Mouse (Mus musculus) central nervous system, embryonic 14 days (tissue): Measurements from ENCODE around the gene Slc46a2. TPM values are rescaled to one million over a fixed set of nuclear protein-coding genes. Genes with fewer than 3 reads are reported as not detected.

Experiments used
- polyA plus RNA-seq: library from polyadenylated mRNA; depleted of rRNA; stranded (reverse); fragments of >200 nt; gene quantifications from 2 replicates; pipeline ENCODE4 v1.2.3, GENCODE M21; 2012; rRNA removed

Gene Slc46a2
- polyA plus RNA-seq = not detected in 2 replicates

GRCm38 (mm10) chr4:59914608-59915403, at the start of gene Slc46a2:
Gene Slc46a2, minus strand, starts transcription at chr4:59915056.

GRCm38 (mm10) chr4:59963405-59964344, 48.8 kb upstream of the Slc46a2 start, which contains the start of gene Mup6:
Gene Mup6, plus strand, starts transcription at chr4:59964294.

DNA sequence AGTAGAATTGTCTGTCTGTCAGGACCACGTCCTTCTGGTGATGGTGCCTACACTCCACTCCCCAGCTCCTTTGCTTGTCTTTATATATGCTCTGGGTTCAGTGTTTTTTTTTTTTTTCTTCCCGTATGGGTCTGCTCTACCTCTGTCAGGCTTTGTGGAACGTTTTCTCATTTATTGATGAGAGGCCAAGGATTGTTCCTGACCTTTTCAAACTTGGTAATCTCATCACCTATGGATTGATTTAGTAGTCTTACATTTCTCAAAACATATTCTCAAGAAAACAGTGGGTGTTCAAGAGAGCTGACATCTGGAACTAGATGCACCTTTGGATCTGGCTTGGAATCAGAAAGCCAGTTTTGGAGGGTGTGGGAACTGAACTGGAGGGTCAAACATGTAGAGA, 45.8 kb upstream of the Slc46a2 start, which contains the start of gene Mup4:
Mup4 (minus strand) TSS at position 101 of the 400 bp plus-strand sequence.

Other genes with a start within 250 kb of the Slc46a2 start
- gene Inip, start 113.5 kb downstream of the Slc46a2 start, polyA plus RNA-seq = 27.5 and 33.3 TPM in 2 replicates
- 10.3 and 11.3 TPM in 2 replicates for gene Snx30, start 109.2 kb downstream of the Slc46a2 start, polyA plus RNA-seq
- gene Mup4, start 45.7 kb upstream of the Slc46a2 start, polyA plus RNA-seq = not detected in 2 replicates
- gene Mup6, start 49.2 kb upstream of the Slc46a2 start, polyA plus RNA-seq = not detected in 2 replicates
- gene Mup7, start 155.4 kb upstream of the Slc46a2 start, polyA plus RNA-seq = not detected in 2 replicates
- gene Mup2, start 239.2 kb upstream of the Slc46a2 start, polyA plus RNA-seq = not detected in 2 replicates